Mouse (Mus musculus) megakaryocyte, adult 5-6 weeks (primary cell): Measurements from ENCODE around the gene Ccdc81. TPM values are rescaled to one million over a fixed set of nuclear protein-coding genes. Genes with fewer than 3 reads are reported as not detected.

ENCODE experiments used
- ATAC-seq: 2 replicates; pipeline ENCODE4 v1.8.0; 2016; ENCODE audit warnings: mild to moderate bottlenecking, inconsistent platforms; ENCODE audit not compliant: poor library complexity, severe bottlenecking
- total RNA-seq, 2 experiments: library from RNA; stranded (forward) in 1 of 2; stranded (reverse) in 1 of 2; fragments of 153-499, 151-499 nt in 1 of 2; fragments of 221-1000, 200-1000 nt in 1 of 2; gene quantifications; 2 replicates each; pipeline versions ENCODE4 v1.2.3 to v1.2.4; 2015 to 2017

Gene Ccdc81
- total RNA-seq (2015) = not detected in 2 replicates
- total RNA-seq (2017) = 0.04 TPM in 1 of 2 replicates, not detected in the other

GRCm38 (mm10) chr7:89903442-89904343, at the start of gene Ccdc81:
TSS of gene Ccdc81 (minus strand) at chr7:89903629.
- ATAC-seq = no peak

- ATAC-seq = no peak
These were observed 46.0 kb upstream of the Ccdc81 start for GRCm38 (mm10) chr7:89949403-89949802.

- ATAC-seq = no peak
These were observed 44.6 kb upstream of the Ccdc81 start for GRCm38 (mm10) chr7:89948026-89948425.

GRCm38 (mm10) chr7:89940571-89941463, 37.4 kb upstream of the Ccdc81 start, which contains the start of gene Hikeshi:
TSS of gene Hikeshi (minus strand) at chr7:89941204.
- ATAC-seq = peak; percentile 100

GRCm38 (mm10) chr7:89939497-89940353, 36.3 kb upstream of the Ccdc81 start:
- ATAC-seq = no peak

GRCm38 (mm10) chr7:89923441-89924180, 20.2 kb upstream of the Ccdc81 start:
- no peak for ATAC-seq

GRCm38 (mm10) chr7:89917776-89918175, 14.3 kb upstream of the Ccdc81 start:
- ATAC-seq = no peak

- ATAC-seq = no peak
These were observed 13.3 kb upstream of the Ccdc81 start for GRCm38 (mm10) chr7:89916711-89917110.

- ATAC-seq = no peak
These were observed 10.2 kb upstream of the Ccdc81 start for GRCm38 (mm10) chr7:89913432-89914158.

- no peak for ATAC-seq
These were observed 8.9 kb upstream of the Ccdc81 start for GRCm38 (mm10) chr7:89912356-89912755.

GRCm38 (mm10) chr7:89909711-89910110, 6.3 kb upstream of the Ccdc81 start:
- ATAC-seq = no peak

- no peak for ATAC-seq
These were observed 5.6 kb upstream of the Ccdc81 start for GRCm38 (mm10) chr7:89908899-89909621.

- ATAC-seq = no peak
These were observed 5.0 kb upstream of the Ccdc81 start for GRCm38 (mm10) chr7:89908421-89908820.

GRCm38 (mm10) chr7:89907950-89908349, 4.5 kb upstream of the Ccdc81 start:
- ATAC-seq = peak; percentile 80

- ATAC-seq = no peak
These were observed 422 bp downstream of the Ccdc81 start for GRCm38 (mm10) chr7:89903007-89903406.

GRCm38 (mm10) chr7:89891856-89892255, 11.6 kb downstream of the Ccdc81 start:
- no peak for ATAC-seq

GRCm38 (mm10) chr7:89891412-89891811, 12.0 kb downstream of the Ccdc81 start:
- ATAC-seq = no peak

GRCm38 (mm10) chr7:89884551-89884950, 18.9 kb downstream of the Ccdc81 start:
- ATAC-seq = no peak
